Mouse (Mus musculus) erythroblast, embryonic 14.5 days (primary cell): ENCODE measurements around the gene Srpr. TPM values are rescaled to one million over a fixed set of nuclear protein-coding genes. Genes with fewer than 3 reads are reported as not detected.

ENCODE experiments used
- H3K27me3 ChIP-seq: 2 replicates; pipeline ENCODE4 v1.6.1; 2012; ENCODE audit warnings: inconsistent platforms; ENCODE audit not compliant: control insufficient read depth
- H3K36me3 ChIP-seq: 2 replicates; pipeline ENCODE4 v1.6.1; 2012; ENCODE audit warnings: mild to moderate bottlenecking, inconsistent platforms; ENCODE audit not compliant: control insufficient read depth
- H3K4me1 ChIP-seq: 2 replicates; pipeline ENCODE4 v1.6.1; 2012; ENCODE audit warnings: inconsistent platforms; ENCODE audit not compliant: control insufficient read depth
- H3K4me3 ChIP-seq: replicated peaks from 2 replicates; pipeline ENCODE3; 2012; ENCODE audit warnings: moderate library complexity, mild to moderate bottlenecking, inconsistent platforms
- H3K9me3 ChIP-seq: 2 replicates; pipeline ENCODE4 v1.6.1; 2012; ENCODE audit warnings: low read length, inconsistent platforms, mixed read lengths; ENCODE audit not compliant: control insufficient read depth
- GATA1 ChIP-seq: IDR thresholded peaks from 2 replicates; pipeline ENCODE4 v1.6.1; 2012; ENCODE audit warnings: low read length, inconsistent platforms, mixed read lengths
- TAL1 ChIP-seq: IDR thresholded peaks from 3 replicates; pipeline ENCODE4 v1.6.1; 2012; ENCODE audit warnings: low read length, inconsistent platforms, mixed read lengths
- polyA plus RNA-seq: library from polyadenylated mRNA; stranded (reverse); fragments of >175 nt; gene quantifications from 2 replicates; pipeline ENCODE4 v1.2.3, GENCODE M21; 2012

Gene Srpr
- polyA plus RNA-seq, 1 experiment: 0.85 TPM

DNA sequence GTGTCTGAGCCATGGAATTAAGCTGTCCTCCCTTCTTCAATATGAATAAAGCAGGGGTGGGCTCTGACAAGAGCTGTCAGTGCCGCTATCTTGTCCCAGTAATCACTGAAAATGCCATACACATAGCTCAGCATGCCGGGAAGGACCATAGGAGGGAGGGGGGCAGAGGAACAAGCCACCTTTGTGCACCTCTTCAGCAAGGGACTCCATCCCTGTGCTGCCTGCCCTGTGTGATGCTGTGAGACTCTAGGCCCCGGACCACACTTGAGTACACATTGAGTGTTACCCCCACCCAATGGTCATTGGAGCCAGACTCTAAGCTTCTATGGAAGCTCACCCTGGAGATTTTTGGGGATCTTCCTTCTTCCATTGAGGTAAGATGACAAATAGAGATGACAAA, 86.4 kb downstream of the Srpr start:
- H3K36me3 ChIP-seq: no peaks in the 10 kb centered on the region
- no peaks in the 10 kb centered on the region for H3K9me3 ChIP-seq
- no peak overlapping the region for H3K4me3 ChIP-seq
- H3K27me3 ChIP-seq: no peaks in the 10 kb centered on the region
- TF ChIP-seq GATA1: no peak
- no peak for TF ChIP-seq TAL1
- no peaks in the 10 kb centered on the region for H3K4me1 ChIP-seq

DNA sequence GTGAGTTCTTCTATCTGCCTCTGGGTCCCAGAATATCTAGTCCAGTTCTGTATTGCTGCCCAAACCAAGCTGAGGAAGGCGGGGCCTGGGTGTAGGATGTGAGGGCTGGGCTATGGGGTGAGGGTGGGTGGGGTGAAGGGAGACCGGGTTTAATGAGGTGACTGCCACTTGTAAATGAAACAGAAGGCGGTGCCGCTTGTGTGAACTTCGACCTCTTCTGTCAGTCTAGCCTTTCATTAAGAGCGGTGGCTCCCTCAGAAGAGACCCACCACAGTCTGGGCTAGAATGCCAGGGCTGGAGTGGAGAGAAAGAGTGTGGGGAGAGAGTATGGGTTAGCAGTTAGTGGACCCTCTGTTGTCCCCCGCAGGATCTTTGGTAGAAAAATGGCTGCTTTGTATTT, 90.0 kb downstream of the Srpr start:
- Histone ChIP-seq H3K4me3 (no peak overlapping the region), H3K4me1 (no peaks in the 10 kb centered on the region), H3K36me3 (no peaks in the 10 kb centered on the region), H3K9me3 (no peaks in the 10 kb centered on the region), H3K27me3 (no peaks in the 10 kb centered on the region)
- TF ChIP-seq TAL1 (no peak), GATA1 (no peak)

- Histone ChIP-seq H3K27me3 (no peaks in the 10 kb centered on the region), H3K9me3 (no peaks in the 10 kb centered on the region), H3K4me3 (no peak overlapping the region), H3K4me1 (no peaks in the 10 kb centered on the region), H3K36me3 (no peaks in the 10 kb centered on the region)
- TF ChIP-seq TAL1: no peak
- no peak for TF ChIP-seq GATA1
Observed at GRCm38 (mm10) chr9:35290417-35290816, 90.4 kb downstream of the Srpr start.

GRCm38 (mm10) chr9:35290916-35291315, 90.9 kb downstream of the Srpr start:
- H3K4me1 ChIP-seq: no peaks in the 10 kb centered on the region
- H3K27me3 ChIP-seq: no peaks in the 10 kb centered on the region
- H3K9me3 ChIP-seq: no peaks in the 10 kb centered on the region
- TF ChIP-seq TAL1 (no peak), GATA1 (no peak)
- H3K4me3 ChIP-seq: no peak overlapping the region
- H3K36me3 ChIP-seq: no peaks in the 10 kb centered on the region

- Histone ChIP-seq H3K27me3 (no peaks in the 10 kb centered on the region), H3K36me3 (no peaks in the 10 kb centered on the region), H3K4me3 (no peak overlapping the region), H3K9me3 (no peaks in the 10 kb centered on the region), H3K4me1 (no peaks in the 10 kb centered on the region)
- TF ChIP-seq GATA1: no peak
- TF ChIP-seq TAL1: no peak
Observed at GRCm38 (mm10) chr9:35293465-35293864, 93.5 kb downstream of the Srpr start.

Other genes with a start within 250 kb of the Srpr start
- gene St3gal4, start 80.9 kb upstream of the Srpr start, polyA plus RNA-seq: 2.7 and 3.7 TPM in 2 replicates
- 11.0 and 14.3 TPM in 2 replicates for gene Dcps, start 24.1 kb upstream of the Srpr start, polyA plus RNA-seq
- 0.07 and 0.10 TPM in 2 replicates for gene Tirap, start 116 bp downstream of the Srpr start, polyA plus RNA-seq
- 0.41 and 0.56 TPM in 2 replicates for gene Foxred1, start 10.9 kb downstream of the Srpr start, polyA plus RNA-seq
- 0.20 and 0.31 TPM in 2 replicates for gene Fam118b, start 67.6 kb downstream of the Srpr start, polyA plus RNA-seq
- gene Rpusd4, start 67.7 kb downstream of the Srpr start, polyA plus RNA-seq: 0.07 and 0.16 TPM in 2 replicates
- gene Cdon, start 221.0 kb downstream of the Srpr start, polyA plus RNA-seq: not detected in 2 replicates